In the genomic region with DNA sequence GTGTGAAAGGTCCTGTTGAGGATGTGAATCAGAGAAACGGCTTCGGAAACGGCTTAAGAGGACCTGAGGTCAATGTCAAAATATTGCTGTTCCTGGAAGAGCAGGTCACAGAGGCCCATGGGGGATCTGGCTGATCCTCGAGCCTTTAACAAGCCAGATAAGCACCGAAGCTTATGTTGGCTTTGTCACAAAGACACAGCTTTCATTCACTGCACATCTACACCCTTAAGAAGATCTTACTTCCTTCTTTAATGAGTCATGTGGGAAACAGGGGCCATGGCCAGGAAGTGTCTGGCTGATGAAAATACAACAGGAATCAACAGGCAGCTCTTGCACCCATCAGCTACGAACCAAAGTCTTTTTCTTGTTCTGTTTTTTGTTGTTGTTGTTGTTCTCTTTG, we compare ENCODE assay signal across 28 mouse cellular contexts. TPM values are rescaled to one million over a fixed set of nuclear protein-coding genes. Genes with fewer than 3 reads are reported as not detected.
DNase-seq lines count a peak whose midpoint lies in the region; ATAC-seq and TF ChIP-seq lines count a peak whose summit lies in the region.
"Had no signal": no experiment of that assay in that cellular context is flagged by ENCODE, and none has a peak within 500 bp of the region (broad histone marks: within the 10 kb centered on the region; RNA-seq: fewer than 3 reads in every experiment).

No protein-coding gene starts in this region.

- no peaks in the 10 kb centered on the region for H3K27me3 ChIP-seq in heart, adult 2 months (ENCODE audit: control insufficient read depth, insufficient read depth, low read length)
- H3K27me3 ChIP-seq in heart, embryonic 11.5 days (ENCODE audit: control insufficient read depth, insufficient read depth, low read length): no peaks in the 10 kb centered on the region
- H3K27me3 ChIP-seq in heart, embryonic 16.5 days (ENCODE audit: control insufficient read depth, insufficient read depth, low read length): no peaks in the 10 kb centered on the region
- H3K27me3 ChIP-seq: hindbrain, embryonic 12.5 days; intestine, embryonic 15.5 days; liver, embryonic 13.5 days had no signal

- intact Hi-C loops in heart, adult 2 months (cut with DNase I): no loop called here
- intact Hi-C loops in heart, postnatal 14 days (cut with DNase I): no loop called here

- ATAC-seq in heart, embryonic 11.5 days (replicated peaks; ENCODE audit: insufficient number of reproducible peaks, low FRiP score, low TSS enrichment): no peak
- peak; percentile 39; the same call in 1 of the 2 replicates for ATAC-seq in heart, embryonic 16.5 days (replicated peaks; ENCODE audit: extremely low read depth, insufficient read depth, low FRiP score)
- ATAC-seq in megakaryocyte progenitor cell, adult 5-6 weeks (replicated peaks; ENCODE audit: poor library complexity): peak; percentile 66
- ATAC-seq: activated CD4-positive, CD25-positive, alpha-beta regulatory T cell, adult 4 months; forebrain, embryonic 13.5 days; hindbrain, postnatal 0 days; intestine, embryonic 15.5 days had no signal

- peak in 1 of 2 experiments; percentile 15 for DNase-seq in heart, adult 2 months
- DNase-seq in heart, postnatal 14 days: no peak
- DNase-seq in adrenal gland, postnatal 14 days: no peak
- DNase-seq: adrenal gland, adult 2 months; cerebellum, adult 8-10 months; cerebellum, postnatal 25 days; gastrocnemius, postnatal 14 days; kidney, adult 2 months; kidney, postnatal 36 days; liver, embryonic 13.5 days; lung, adult 2 months; lung, postnatal 14 days; thymus, adult 2 months; thymus, postnatal 36 days had no signal

- no peak for TF ChIP-seq EP300 in heart, adult 2 months (IDR thresholded peaks at IDR 0.05; ENCODE audit: insufficient read depth, low read depth, low read length)

- WGBS in heart, adult 2 months: 34% methylated on average over 6 of the region's 6 CpGs
- 69% methylated on average over 6 of the region's 6 CpGs for WGBS in heart, embryonic 11.5 days (ENCODE audit: insufficient replicate concordance)
- whole genome bisulfite sequencing in heart, embryonic 16.5 days: 60% methylated on average over 6 of the region's 6 CpGs

- TF ChIP-seq POLR2A in heart, adult 2 months (IDR thresholded peaks at IDR 0.05; ENCODE audit: insufficient read depth, low read depth, low read length): no peak

- H3K4me2 ChIP-seq in heart, embryonic 11.5 days: no peak overlapping the region
- H3K4me2 ChIP-seq in heart, embryonic 16.5 days (ENCODE audit: low read depth, low read length): no peak overlapping the region
- H3K4me2 ChIP-seq: forebrain, embryonic 13.5 days; hindbrain, embryonic 12.5 days; intestine, embryonic 15.5 days; limb, embryonic 12.5 days; liver, embryonic 13.5 days; midbrain, embryonic 12.5 days; neural tube, embryonic 13.5 days had no signal

- no peaks in the 10 kb centered on the region for H3K79me2 ChIP-seq in heart, adult 2 months (replicated peaks; ENCODE audit: control insufficient read depth, insufficient read depth, low read length)

- H3K27ac ChIP-seq in heart, adult 2 months: peak overlapping the region; percentile 52
- no peak overlapping the region for H3K27ac ChIP-seq in heart, embryonic 11.5 days (ENCODE audit: low read depth, low read length)
- peak overlapping the region; percentile 19; the same call in 1 of the 2 replicates for H3K27ac ChIP-seq in heart, embryonic 16.5 days (ENCODE audit: low read length)
- H3K27ac ChIP-seq in brown adipose tissue, adult 24 weeks (replicated peaks; ENCODE audit: low read depth, low read length): peak overlapping the region; percentile 58
- H3K27ac ChIP-seq: forebrain, embryonic 13.5 days; hindbrain, embryonic 12.5 days; hindbrain, postnatal 0 days; intestine, embryonic 15.5 days; layer of hippocampus, adult 2 months; left cerebral cortex, adult 2 months; limb, embryonic 12.5 days; midbrain, embryonic 12.5 days; neural tube, embryonic 13.5 days had no signal

- peaks cover 5% of the 10 kb centered on the region for H3K4me1 ChIP-seq in heart, adult 2 months (ENCODE audit: control insufficient read depth, insufficient read depth, low read length)
- peaks cover 14% of the 10 kb centered on the region for H3K4me1 ChIP-seq in heart, embryonic 11.5 days (ENCODE audit: control insufficient read depth, insufficient read depth, low read length)
- H3K4me1 ChIP-seq in heart, embryonic 16.5 days (ENCODE audit: control insufficient read depth, insufficient read depth, low read length): peaks cover 15% of the 10 kb centered on the region
- peaks cover 10% of the 10 kb centered on the region for H3K4me1 ChIP-seq in brown adipose tissue, adult 24 weeks (ENCODE audit: control insufficient read depth, insufficient read depth, insufficient read length, low read length)
- H3K4me1 ChIP-seq: forebrain, embryonic 13.5 days; hindbrain, embryonic 12.5 days; limb, embryonic 12.5 days; liver, embryonic 13.5 days; midbrain, embryonic 12.5 days; neural tube, embryonic 13.5 days had no signal

- H3K36me3 ChIP-seq in heart, adult 2 months (ENCODE audit: control insufficient read depth, insufficient read depth, low read length): no peaks in the 10 kb centered on the region
- no peaks in the 10 kb centered on the region for H3K36me3 ChIP-seq in heart, embryonic 11.5 days (ENCODE audit: control insufficient read depth, insufficient read depth, low read length)
- H3K36me3 ChIP-seq in heart, embryonic 16.5 days (ENCODE audit: control insufficient read depth, insufficient read depth): no peaks in the 10 kb centered on the region
- H3K36me3 ChIP-seq: hindbrain, embryonic 12.5 days; intestine, embryonic 15.5 days; limb, embryonic 12.5 days; liver, embryonic 13.5 days; midbrain, embryonic 12.5 days; neural tube, embryonic 13.5 days had no signal

- no peak overlapping the region for H3K4me3 ChIP-seq in heart, adult 2 months
- H3K4me3 ChIP-seq in heart, embryonic 11.5 days (ENCODE audit: low read depth, low read length): no peak overlapping the region
- no peak overlapping the region for H3K4me3 ChIP-seq in heart, embryonic 16.5 days (ENCODE audit: low read length)
- H3K4me3 ChIP-seq in brown adipose tissue, adult 24 weeks (ENCODE audit: insufficient read depth, low read depth, low read length): no peak overlapping the region
- H3K4me3 ChIP-seq: forebrain, embryonic 13.5 days; hindbrain, embryonic 12.5 days; intestine, embryonic 15.5 days; layer of hippocampus, adult 2 months; left cerebral cortex, adult 2 months; limb, embryonic 12.5 days; liver, embryonic 13.5 days; midbrain, embryonic 12.5 days; neural tube, embryonic 13.5 days had no signal

- TF ChIP-seq CTCF in heart, adult 2 months (IDR thresholded peaks at IDR 0.05): no peak

- no peak overlapping the region for H3K9ac ChIP-seq in heart, adult 2 months (ENCODE audit: low read depth, low read length)
- H3K9ac ChIP-seq in heart, embryonic 11.5 days (ENCODE audit: low read depth, low read length): no peak overlapping the region
- no peak overlapping the region for H3K9ac ChIP-seq in heart, embryonic 16.5 days (ENCODE audit: low read length)
- H3K9ac ChIP-seq: forebrain, embryonic 13.5 days; hindbrain, embryonic 12.5 days; intestine, embryonic 15.5 days; limb, embryonic 12.5 days; liver, embryonic 13.5 days; midbrain, embryonic 12.5 days; neural tube, embryonic 13.5 days had no signal

- peaks cover 3% of the 10 kb centered on the region; the same call in 1 of the 2 replicates for H3K9me3 ChIP-seq in heart, embryonic 11.5 days (replicated peaks; ENCODE audit: control insufficient read depth, low read length)
- no peaks in the 10 kb centered on the region for H3K9me3 ChIP-seq in heart, embryonic 16.5 days (replicated peaks; ENCODE audit: control insufficient read depth, low read length)
- H3K9me3 ChIP-seq: intestine, embryonic 15.5 days; limb, embryonic 12.5 days; liver, embryonic 13.5 days; midbrain, embryonic 12.5 days; neural tube, embryonic 13.5 days had no signal

RNA-seq across cellular contexts. Expression of gene Abcc9, which starts 6.3 kb away (rescaled TPM):
- total RNA-seq in heart, adult 2 months (2021): 100 to 1,000 TPM; 227 to 235 TPM
- 57.8 and 100 TPM in 2 replicates for polyA plus RNA-seq in heart, adult 2 months (2012; rRNA removed)
- 21.1 and 21.6 TPM in 2 replicates for polyA plus RNA-seq in heart, embryonic 11.5 days (2014; fragmentation: Nextera tagmentation; extraction: Ambion mirVana)
- 16.3 and 16.7 TPM in 2 replicates for polyA plus RNA-seq in heart, embryonic 16.5 days (2015; fragmentation: Nextera tagmentation; extraction: Ambion mirVana)
- total RNA-seq in heart, postnatal 14 days (2021): 100 to 1,000 TPM; 223 to 229 TPM
- polyA plus RNA-seq in brown adipose tissue, adult 24 weeks (2012; ENCODE audit: insufficient read depth, insufficient read length, missing spikeins): 9.4 and 12.2 TPM in 2 replicates
- total RNA-seq in megakaryocyte progenitor cell, adult 5-6 weeks (2015): not detected in 2 replicates
- total RNA-seq in megakaryocyte progenitor cell, adult 5-6 weeks (2017): not detected in 2 replicates
- total RNA-seq in adrenal gland, postnatal 14 days (2021): 32.9 and 35.9 TPM in 2 replicates
- polyA plus RNA-seq: activated CD4-positive, CD25-positive, alpha-beta regulatory T cell, adult 4 months had no signal

RNA-seq across cellular contexts. Expression of gene Cmas, which starts 48.1 kb away (rescaled TPM):
- 10 to 100 TPM; 35.0 to 35.9 TPM for total RNA-seq in heart, adult 2 months (2021)
- 11.7 and 18.5 TPM in 2 replicates for polyA plus RNA-seq in heart, adult 2 months (2012; rRNA removed)
- 117 and 126 TPM in 2 replicates for polyA plus RNA-seq in heart, embryonic 11.5 days (2014; fragmentation: Nextera tagmentation; extraction: Ambion mirVana)
- polyA plus RNA-seq in heart, embryonic 16.5 days (2015; fragmentation: Nextera tagmentation; extraction: Ambion mirVana): 75.4 and 78.5 TPM in 2 replicates
- 10 to 100 TPM; 38.6 to 39.4 TPM for total RNA-seq in heart, postnatal 14 days (2021)
- 11.1 and 17.7 TPM in 2 replicates for polyA plus RNA-seq in brown adipose tissue, adult 24 weeks (2012; ENCODE audit: insufficient read depth, insufficient read length, missing spikeins)
- 61.3 and 67.0 TPM in 2 replicates for total RNA-seq in megakaryocyte progenitor cell, adult 5-6 weeks (2015)
- total RNA-seq in megakaryocyte progenitor cell, adult 5-6 weeks (2017): 58.1 and 66.2 TPM in 2 replicates
- 31.3 and 35.6 TPM in 2 replicates for total RNA-seq in adrenal gland, postnatal 14 days (2021)

Comparison
In these comparisons a context has a peak if more than half of its experiments do, and no peak if none do; other contexts are left out.
1. RNA of gene Abcc9, which starts 6.3 kb away (total RNA-seq): 227 to 235 TPM in heart, adult 2 months, 223 to 229 TPM in heart, postnatal 14 days and 32.9 to 35.9 TPM in adrenal gland, postnatal 14 days; not detected in megakaryocyte progenitor cell, adult 5-6 weeks; every median in the first group is over 10 times any median in the second.